Mouse (Mus musculus): ENCODE data around the gene Prox2.

DNA sequence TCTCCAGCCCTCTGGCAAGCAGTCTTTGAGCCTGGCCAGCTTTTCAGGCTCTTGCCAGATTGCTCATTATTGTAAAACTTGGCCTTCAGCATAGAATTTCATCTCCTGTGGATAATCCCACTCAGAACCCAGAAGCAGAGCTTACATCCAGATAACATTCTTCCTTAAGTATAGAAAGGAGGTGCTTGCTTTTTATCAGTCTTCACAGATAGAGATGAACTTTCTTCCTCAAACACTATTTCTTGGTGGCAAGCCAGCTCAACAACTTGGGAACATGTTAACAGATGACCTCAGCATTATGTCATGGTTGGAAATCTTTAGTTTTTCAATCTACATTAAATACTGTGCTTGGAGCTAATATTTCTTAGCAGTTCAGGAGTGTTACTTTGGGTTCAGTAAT, 39.5 kb downstream of the Prox2 start:
- TF ChIP-seq POLR2A (IDR thresholded peaks at IDR 0.05; ENCODE audit: extremely low read depth, insufficient read depth, low read length): no peak
- TF ChIP-seq CTCF (IDR thresholded peaks at IDR 0.05; ENCODE audit: extremely low read depth, insufficient read depth, low read length): no peak

Data from cortical plate, adult 2 months (tissue).